Mouse (Mus musculus): ENCODE data around the gene Grm7. TPM values are rescaled to one million over a fixed set of nuclear protein-coding genes. Genes with fewer than 3 reads are reported as not detected.

Grm7 gene
- total RNA-seq, 1 experiment from 2014 or later = 0.78 TPM

DNA sequence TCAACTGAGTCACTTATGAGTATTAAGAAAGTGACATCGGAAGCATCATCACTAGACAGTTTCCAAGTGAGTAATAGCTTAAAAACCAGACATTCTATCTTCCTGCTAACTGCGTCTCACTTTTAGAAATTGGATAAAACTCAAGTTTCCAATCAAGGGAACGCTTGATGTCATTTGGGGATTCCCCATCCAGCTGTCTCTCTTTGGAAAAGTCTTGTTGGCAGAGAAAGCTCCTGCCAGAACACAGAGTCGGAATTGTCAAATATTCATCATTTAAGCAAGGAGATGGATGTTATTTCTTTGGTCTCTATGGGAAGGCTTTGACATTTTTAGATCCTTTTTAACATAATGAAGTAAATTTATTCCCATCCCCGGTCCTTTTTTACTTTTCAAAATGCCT, 336.6 kb downstream of the Grm7 start:
- no peak for DNase-seq

- no peak for DNase-seq
These were observed 393.7 kb downstream of the Grm7 start for GRCm38 (mm10) chr6:111039099-111039498.

DNA sequence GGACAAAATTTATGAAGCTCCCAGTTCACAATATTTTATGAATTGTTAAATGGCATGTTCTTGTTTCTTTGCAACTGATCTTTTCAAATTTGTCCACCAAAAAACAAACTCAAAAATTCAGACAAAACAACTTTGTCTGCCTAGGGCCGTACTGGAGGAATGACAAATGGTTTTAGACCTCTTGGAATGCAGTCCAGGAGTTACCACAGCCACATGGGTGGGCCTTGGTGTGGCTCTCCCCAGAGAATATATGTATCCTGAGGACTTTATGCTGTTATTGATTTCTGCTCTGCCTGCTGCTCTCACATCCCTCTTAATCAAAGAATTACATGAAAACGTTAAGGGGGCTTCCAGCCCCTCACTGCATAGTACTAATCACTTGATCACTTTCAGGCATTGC, 400.5 kb downstream of the Grm7 start:
- DNase-seq = no peak

- DNase-seq = no peak
These were observed 403.9 kb downstream of the Grm7 start for GRCm38 (mm10) chr6:111049247-111049646.

- no peak for DNase-seq
These were observed 408.9 kb downstream of the Grm7 start for GRCm38 (mm10) chr6:111054001-111054975.

- no peak for DNase-seq
These were observed 412.4 kb downstream of the Grm7 start for GRCm38 (mm10) chr6:111057798-111058197.

GRCm38 (mm10) chr6:111060004-111060403, 414.6 kb downstream of the Grm7 start:
- no peak for DNase-seq

DNA sequence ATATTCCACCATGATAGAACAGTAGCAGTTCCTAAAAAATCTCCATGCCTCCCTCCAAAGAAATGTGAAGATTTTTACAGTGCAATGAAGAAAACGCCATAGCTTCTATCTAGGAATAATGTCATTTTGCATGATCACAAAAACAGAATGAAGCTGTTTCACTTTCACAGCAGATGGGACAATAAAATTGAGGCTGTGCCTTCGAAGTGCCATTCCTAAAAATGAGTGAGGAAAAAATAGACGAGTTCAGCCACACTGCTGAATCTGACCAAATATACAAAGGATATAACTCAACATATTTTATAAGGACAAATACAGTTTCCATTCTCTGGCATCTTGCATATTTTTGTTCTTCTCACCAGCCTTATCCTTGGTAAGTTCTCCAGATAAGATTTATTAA, 439.2 kb downstream of the Grm7 start:
- no peak for DNase-seq

DNA sequence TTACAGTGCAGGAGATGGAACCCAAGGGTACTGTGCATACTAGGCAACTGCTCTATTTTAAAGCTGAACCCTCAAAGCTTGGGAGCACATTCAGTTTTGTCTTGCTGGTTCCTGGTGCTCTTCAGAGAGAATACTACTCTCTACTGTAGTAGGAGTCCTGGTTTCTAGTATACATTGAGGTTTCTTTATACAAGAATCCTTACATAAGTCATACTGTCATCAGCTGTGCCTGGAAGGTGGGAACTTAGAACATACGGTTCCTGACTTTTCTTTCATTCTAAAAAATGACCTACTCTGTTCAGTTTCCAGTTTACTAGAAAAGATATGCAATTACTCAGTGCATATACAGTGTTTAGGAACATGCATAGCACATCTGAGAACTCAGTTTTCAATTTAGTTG, 449.4 kb downstream of the Grm7 start:
- DNase-seq = no peak

DNA sequence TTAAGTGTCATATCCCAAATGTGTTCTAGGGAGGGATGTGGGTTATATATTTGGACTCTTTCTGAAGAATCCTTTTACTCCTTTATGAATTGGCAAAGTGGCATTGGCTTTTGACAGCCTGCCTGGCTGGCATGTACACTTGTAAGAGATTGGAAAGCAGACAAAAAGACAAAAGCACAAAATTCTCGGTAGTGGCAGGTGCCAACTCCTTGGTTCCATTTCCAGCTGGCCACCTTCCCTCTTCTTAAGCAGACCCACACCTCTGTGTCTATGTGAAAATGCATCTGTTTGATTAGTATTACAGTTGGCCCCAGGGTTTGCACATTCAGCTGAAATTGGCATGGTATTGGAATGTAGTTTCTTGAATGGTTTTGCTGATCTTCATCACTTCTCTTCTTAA, 460.1 kb downstream of the Grm7 start:
- no peak for DNase-seq

DNA sequence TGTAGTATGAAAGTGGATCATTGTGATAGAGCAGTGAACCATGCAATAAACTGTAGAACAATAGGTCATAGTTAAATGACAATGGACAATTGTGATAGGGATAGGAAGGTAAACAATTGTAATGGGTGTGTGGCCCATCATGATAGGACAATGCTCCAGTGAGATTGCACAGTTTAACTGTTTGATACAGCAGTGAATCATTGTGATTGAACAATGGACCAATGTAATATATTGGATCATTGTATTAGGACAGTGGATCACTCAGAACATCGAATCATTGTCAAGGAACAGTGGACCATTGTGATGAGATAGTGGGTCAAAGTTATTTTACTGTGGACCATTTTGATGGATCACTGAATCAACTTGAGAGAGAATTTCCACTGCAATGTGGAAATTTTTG, 515.7 kb downstream of the Grm7 start:
- no peak for DNase-seq

- DNase-seq = no peak
These were observed 550.0 kb downstream of the Grm7 start for GRCm38 (mm10) chr6:111195333-111195732.

- DNase-seq = no peak
These were observed 575.8 kb downstream of the Grm7 start for GRCm38 (mm10) chr6:111221083-111221729.

DNA sequence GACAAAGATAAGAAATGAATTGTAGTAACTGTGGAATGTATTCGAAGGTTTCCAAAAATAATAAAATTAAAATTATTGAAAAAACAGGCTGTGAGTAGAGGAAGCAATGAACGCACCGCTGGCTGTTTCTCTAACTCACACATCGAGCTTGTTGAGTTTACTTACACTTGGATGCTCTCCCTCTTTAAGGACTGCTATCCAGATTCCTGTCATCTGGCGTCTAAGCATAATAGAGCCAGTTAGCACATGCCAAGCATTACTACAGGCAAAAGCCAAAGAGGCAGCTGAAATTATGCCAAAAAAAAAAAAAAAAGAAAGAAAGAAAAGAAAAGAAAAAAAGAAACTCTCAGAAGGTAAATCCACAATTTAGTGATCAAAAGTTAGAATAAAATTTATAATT, 609.8 kb downstream of the Grm7 start:
- no peak for DNase-seq

- no peak for DNase-seq
These were observed 611.6 kb downstream of the Grm7 start for GRCm38 (mm10) chr6:111256939-111257338.

GRCm38 (mm10) chr6:111258256-111258655, 612.9 kb downstream of the Grm7 start:
- no peak for DNase-seq

- DNase-seq = no peak
These were observed 615.8 kb downstream of the Grm7 start for GRCm38 (mm10) chr6:111261181-111261580.

GRCm38 (mm10) chr6:111276657-111277056, 631.3 kb downstream of the Grm7 start:
- no peak for DNase-seq

- DNase-seq = no peak
These were observed 633.1 kb downstream of the Grm7 start for GRCm38 (mm10) chr6:111278516-111278915.

GRCm38 (mm10) chr6:111293505-111294001, 648.2 kb downstream of the Grm7 start:
- no peak for DNase-seq

DNA sequence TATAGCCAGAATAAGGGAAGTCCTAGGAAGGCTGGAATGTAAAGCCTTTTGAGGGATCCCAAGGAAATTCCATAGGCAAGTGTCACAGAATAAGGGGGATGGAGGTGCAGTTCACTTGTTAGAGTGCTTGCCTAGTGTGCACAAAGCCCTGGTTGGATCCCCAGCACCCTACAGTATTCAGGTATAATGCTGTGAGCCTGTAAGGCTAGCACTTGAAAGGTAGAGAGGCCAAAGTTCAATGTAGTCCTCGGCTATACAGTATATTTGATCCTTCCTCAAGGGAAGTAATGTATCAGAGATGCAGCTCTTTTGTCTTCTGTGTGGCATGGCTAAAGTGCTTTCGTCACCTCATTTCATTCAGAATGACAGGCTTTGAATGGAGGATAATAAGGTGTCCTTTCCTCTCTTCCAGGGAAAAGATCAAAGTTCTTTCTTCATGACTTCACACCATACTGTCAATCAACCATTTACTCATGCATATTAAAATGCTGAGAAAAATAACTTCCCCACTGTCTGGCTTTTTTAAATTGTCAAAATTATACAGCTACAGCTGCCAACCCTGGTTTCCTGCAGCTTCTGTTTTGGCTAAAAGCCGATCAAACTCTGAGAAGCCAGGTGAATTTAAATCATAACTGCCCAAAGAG, 658.7 kb downstream of the Grm7 start:
- DNase-seq = no peak

DNA sequence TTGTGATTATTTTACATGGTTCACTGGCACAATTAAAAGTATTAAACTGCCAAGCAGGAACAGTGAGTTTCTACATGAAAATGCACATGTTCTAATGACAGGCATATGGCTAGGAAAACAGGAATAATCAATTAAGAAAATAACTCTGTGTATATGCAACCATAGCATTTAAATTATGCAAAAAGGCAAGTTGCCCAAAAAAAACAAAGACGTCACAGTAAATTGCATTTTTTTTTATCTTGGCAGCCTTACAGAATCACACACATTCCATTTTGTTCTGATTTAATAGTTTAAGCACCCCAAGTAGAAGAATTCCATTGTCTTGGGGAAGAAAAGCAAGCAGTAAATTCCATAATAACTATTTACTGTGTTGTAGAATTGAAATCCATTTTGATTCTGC, 716.3 kb downstream of the Grm7 start:
- no peak for DNase-seq

- no peak for DNase-seq
These were observed 722.7 kb downstream of the Grm7 start for GRCm38 (mm10) chr6:111368111-111368510.

Measured in adrenal gland, postnatal 14 days (tissue).